Mouse (Mus musculus) kidney, adult 11 months (tissue): ENCODE results near the gene Tardbp.

Source experiments
- DNase-seq: peaks from one replicate; pipeline ENCODE4 v3.0.0; 2022

Gene Tardbp

GRCm38 (mm10) chr4:148598826-148599225 lies 28.0 kb downstream of the Tardbp start:
- no peak for DNase-seq

GRCm38 (mm10) chr4:148596731-148597130 lies 30.1 kb downstream of the Tardbp start:
- DNase-seq = no peak

GRCm38 (mm10) chr4:148595916-148596315 lies 30.9 kb downstream of the Tardbp start:
- no peak for DNase-seq

GRCm38 (mm10) chr4:148593996-148594395 lies 32.8 kb downstream of the Tardbp start:
- no peak for DNase-seq

GRCm38 (mm10) chr4:148591637-148592380 lies 35.0 kb downstream of the Tardbp start:
- DNase-seq = peak; percentile 28

GRCm38 (mm10) chr4:148591171-148591630 lies 35.6 kb downstream of the Tardbp start, which contains the start of gene Srm:
TSS of gene Srm (plus strand) at chr4:148591503.
- peak; percentile 98 for DNase-seq

- DNase-seq = no peak
Measured at GRCm38 (mm10) chr4:148590421-148591170, 36.2 kb downstream of the Tardbp start.

GRCm38 (mm10) chr4:148589565-148589964 lies 37.3 kb downstream of the Tardbp start:
- peak; percentile 60 for DNase-seq

- no peak for DNase-seq
Measured at GRCm38 (mm10) chr4:148588793-148589192, 38.0 kb downstream of the Tardbp start.

- DNase-seq = no peak
Measured at GRCm38 (mm10) chr4:148586648-148587047, 40.2 kb downstream of the Tardbp start.

GRCm38 (mm10) chr4:148583257-148583656 lies 43.6 kb downstream of the Tardbp start:
- DNase-seq = no peak

- no peak for DNase-seq
Measured at GRCm38 (mm10) chr4:148581422-148581821, 45.4 kb downstream of the Tardbp start.

- no peak for DNase-seq
Measured at GRCm38 (mm10) chr4:148580765-148581164, 46.1 kb downstream of the Tardbp start.

- DNase-seq = no peak
Measured at GRCm38 (mm10) chr4:148573222-148573621, 53.6 kb downstream of the Tardbp start.

- no peak for DNase-seq
Measured at GRCm38 (mm10) chr4:148570693-148571295, 56.0 kb downstream of the Tardbp start.

GRCm38 (mm10) chr4:148570138-148570537 lies 56.7 kb downstream of the Tardbp start:
- no peak for DNase-seq

- DNase-seq = no peak
Measured at GRCm38 (mm10) chr4:148563595-148563994, 63.2 kb downstream of the Tardbp start.

- no peak for DNase-seq
Measured at GRCm38 (mm10) chr4:148562676-148563075, 64.1 kb downstream of the Tardbp start.
